Mouse (Mus musculus) MEL (cell line): ENCODE data around the gene Nf1.

ENCODE experiments used
- BHLHE40 ChIP-seq: IDR thresholded peaks from 2 replicates; pipeline ENCODE4 v1.6.1; 2012; ENCODE audit warnings: low read depth, mild to moderate bottlenecking, inconsistent platforms, low read length, improper control_type of control experiment, borderline replicate concordance
- ZC3H11A ChIP-seq: IDR thresholded peaks from 2 replicates; pipeline ENCODE4 v1.6.1; 2012; ENCODE audit warnings: low read depth, mild to moderate bottlenecking, inconsistent platforms, low read length, improper control_type of control experiment

- no peak for TF ChIP-seq BHLHE40
- TF ChIP-seq ZC3H11A = no peak
Observed at GRCm38 (mm10) chr11:79503845-79504244, 164.4 kb downstream of the Nf1 start, which contains the start of gene Omg.
